Mouse (Mus musculus) MEL-GATA-1-ER (cell line): Measurements from ENCODE around the gene Cope.

Experiments
- DNase-seq: peaks from one replicate; pipeline ENCODE4 v3.0.0-alpha.2; 2012; ENCODE audit warnings: low read depth; ENCODE audit errors: extremely low read depth

The Cope gene

GRCm38 (mm10) chr8:70347443-70347842 lies 45.1 kb downstream of the Cope start:
- DNase-seq: no peak

- DNase-seq: no peak
Measured at GRCm38 (mm10) chr8:70347860-70348420, 45.6 kb downstream of the Cope start.

- DNase-seq: no peak
Measured at GRCm38 (mm10) chr8:70351035-70351999, 49.0 kb downstream of the Cope start.

DNA sequence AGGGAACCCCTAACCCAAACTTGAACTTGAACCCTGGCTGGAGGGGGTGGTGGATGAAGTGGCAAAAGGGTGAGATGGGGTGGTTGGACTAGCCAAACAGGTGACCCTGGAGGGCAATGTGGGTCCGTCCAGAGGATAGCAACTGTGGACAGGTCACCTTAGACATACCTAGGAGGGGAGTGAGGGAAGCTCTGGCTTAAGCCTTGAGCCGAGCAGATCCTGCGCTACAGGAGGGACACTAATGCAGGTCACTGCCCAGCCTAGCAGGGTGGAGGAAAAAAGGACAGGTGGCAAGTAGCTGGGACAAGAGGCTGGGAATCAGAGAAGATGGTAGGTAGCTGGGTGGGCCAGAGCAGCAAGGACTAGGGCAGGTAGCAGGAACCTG lies 49.7 kb downstream of the Cope start:
- DNase-seq: no peak

DNA sequence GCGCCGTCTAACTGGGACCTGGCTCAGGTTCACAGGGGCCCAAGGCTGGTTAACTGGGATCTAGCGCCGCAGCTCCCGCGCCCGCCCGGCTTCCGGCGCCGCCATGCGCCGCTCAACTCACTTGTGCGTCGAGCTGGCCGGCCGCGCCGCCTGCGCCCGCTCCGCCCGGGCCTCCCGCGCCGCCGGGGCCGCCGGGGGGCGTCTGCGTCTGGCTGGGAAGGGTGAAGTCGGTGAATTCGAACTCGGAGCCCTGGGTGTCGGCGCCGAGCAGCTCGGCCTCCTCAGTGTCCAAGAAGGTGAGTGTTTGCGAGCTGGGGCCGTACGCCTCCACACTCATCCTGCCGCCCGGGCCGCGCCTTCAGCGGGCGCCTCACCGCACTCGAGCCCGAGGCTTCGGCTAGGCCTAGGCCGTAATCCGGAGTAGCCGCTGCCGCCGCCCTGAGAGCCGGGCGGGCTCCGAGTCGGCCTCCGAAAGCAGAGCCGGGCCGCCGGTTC lies 50.4 kb downstream of the Cope start:
- no peak for DNase-seq

GRCm38 (mm10) chr8:70353194-70353817 lies 51.0 kb downstream of the Cope start, which contains the start of gene Upf1:
Gene Upf1 (minus strand): TSS chr8:70353278.
- peak; percentile 81 for DNase-seq

DNA sequence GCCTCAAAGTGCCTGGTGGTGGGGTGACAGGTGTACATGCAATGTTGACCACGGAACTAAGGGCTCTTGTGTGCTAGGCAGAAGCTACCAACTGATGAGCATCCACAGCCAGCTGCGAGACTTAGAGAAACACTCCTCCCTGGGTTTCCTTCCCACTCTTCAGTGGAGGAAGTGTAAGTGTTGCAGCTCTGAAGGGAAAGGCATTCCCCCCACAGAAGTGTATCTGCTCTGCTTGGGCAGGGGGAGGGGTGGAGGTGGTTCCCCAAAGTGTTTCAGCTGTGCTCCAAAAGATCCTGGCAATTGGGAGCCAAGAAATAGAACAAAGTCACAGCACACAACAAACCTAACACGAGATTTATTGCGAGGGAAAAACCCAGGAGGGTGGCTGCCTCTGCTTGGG lies 51.7 kb downstream of the Cope start:
- no peak for DNase-seq

DNA sequence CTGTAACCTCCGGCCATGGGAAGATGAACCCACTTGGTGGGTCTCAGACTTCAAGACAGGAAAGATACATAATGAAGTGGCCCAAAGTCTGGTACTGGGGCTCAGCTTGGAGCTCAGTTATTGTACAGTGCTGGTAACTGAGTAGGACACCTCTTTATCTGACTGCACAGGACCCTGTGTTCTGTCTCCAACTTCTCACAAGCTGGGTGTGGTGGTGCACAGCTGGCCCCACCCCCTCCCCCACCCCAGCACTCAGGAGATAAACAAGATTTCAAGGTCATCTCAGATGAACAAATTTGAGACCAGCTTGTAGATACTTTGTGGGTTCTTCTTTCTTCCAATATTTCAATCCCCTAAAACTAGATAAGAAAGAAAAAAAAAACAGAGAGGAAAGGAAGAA lies 53.8 kb downstream of the Cope start:
- DNase-seq: peak; percentile 46

DNA sequence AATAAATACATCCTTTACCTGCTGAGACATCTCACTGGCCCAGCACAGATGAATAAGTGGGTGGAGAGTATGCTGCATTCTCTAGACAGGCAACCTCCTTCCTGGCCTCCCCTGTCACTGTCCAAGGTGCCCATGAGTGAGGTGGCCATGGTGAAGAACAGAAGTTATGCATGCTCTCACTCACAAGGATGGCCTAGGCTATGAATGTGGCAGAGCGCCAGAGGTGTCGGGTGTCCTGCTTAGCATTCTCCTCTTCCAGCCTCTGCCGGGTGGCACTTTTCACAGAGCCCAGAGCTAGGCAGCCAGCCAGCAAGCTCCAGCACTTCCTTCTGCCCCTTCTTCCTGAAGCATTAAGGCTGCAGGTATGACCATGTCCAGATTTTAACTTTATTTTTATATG lies 57.1 kb downstream of the Cope start:
- DNase-seq: no peak

GRCm38 (mm10) chr8:70360769-70361168 lies 58.5 kb downstream of the Cope start:
- DNase-seq: no peak

DNA sequence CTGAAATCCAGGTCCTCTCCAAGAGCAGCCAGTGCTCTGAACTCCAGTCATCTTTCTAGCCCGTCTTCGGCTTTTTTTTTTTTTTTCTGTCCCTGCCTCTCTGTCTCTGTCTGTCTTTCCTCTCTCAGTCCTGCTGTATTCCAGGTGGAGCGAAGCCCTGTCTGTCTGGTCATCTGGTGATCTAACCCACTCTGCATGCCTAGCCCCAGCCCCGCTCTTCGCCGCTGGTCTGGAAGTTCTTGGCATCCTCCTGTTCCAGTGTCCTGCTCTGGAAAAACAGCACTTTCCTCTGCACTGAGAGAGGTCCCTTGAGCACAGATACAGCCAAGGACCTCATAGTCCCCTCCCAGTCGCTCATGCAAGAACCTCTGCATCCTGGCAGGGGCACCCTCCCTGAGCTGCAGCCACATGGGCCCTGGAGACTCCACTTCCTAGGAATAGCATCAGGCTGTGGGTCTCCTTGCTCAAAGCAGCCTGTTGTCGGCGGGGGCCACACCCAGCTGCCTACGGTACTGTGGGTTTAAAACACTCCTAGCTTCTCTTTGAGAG lies 59.2 kb downstream of the Cope start:
- DNase-seq: no peak
